Comparison of ENCODE assay signal across 19 mouse cellular contexts in genomic region chr4:47179535-47179934, GRCm38 (mm10). TPM values are rescaled to one million over a fixed set of nuclear protein-coding genes. Genes with fewer than 3 reads are reported as not detected.
"Had no signal": no experiment of that assay in that cellular context is flagged by ENCODE, and none has a peak within 500 bp of the region (broad histone marks: within the 10 kb centered on the region; RNA-seq: fewer than 3 reads in every experiment).

No protein-coding gene starts in this region.

- H3K9ac ChIP-seq: lung, embryonic 14.5 days; midbrain, embryonic 13.5 days; midbrain, embryonic 15.5 days; neural tube, embryonic 13.5 days; neural tube, embryonic 15.5 days had no signal

- H3K4me2 ChIP-seq: lung, embryonic 14.5 days; midbrain, embryonic 13.5 days; midbrain, embryonic 15.5 days; neural tube, embryonic 13.5 days; neural tube, embryonic 15.5 days had no signal

- H3K27ac ChIP-seq: midbrain, embryonic 13.5 days; midbrain, embryonic 15.5 days; neural tube, embryonic 13.5 days; neural tube, embryonic 15.5 days had no signal

- H3K27me3 ChIP-seq: midbrain, embryonic 13.5 days; midbrain, embryonic 15.5 days; neural tube, embryonic 13.5 days; neural tube, embryonic 15.5 days had no signal

- H3K4me3 ChIP-seq: midbrain, embryonic 10.5 days; midbrain, embryonic 13.5 days; midbrain, embryonic 15.5 days; myocyte; neural tube, embryonic 13.5 days; neural tube, embryonic 15.5 days had no signal

- H3K36me3 ChIP-seq: midbrain, embryonic 10.5 days; midbrain, embryonic 13.5 days; midbrain, embryonic 15.5 days; neural tube, embryonic 13.5 days; neural tube, embryonic 15.5 days had no signal

- H3K9me3 ChIP-seq: midbrain, embryonic 10.5 days; midbrain, embryonic 13.5 days; midbrain, embryonic 15.5 days; neural tube, embryonic 13.5 days; neural tube, embryonic 15.5 days had no signal

- DNase-seq: lung, adult 18-20 months; lung, embryonic 14.5 days; lung, postnatal 10 days; lung, postnatal 4 days; retina, postnatal 1 day; right cerebral cortex, adult 18-20 months; right cerebral cortex, postnatal 25 days; right cerebral cortex, postnatal 4 days; spleen, adult 18-20 months; thymus, adult 18-20 months; thymus, postnatal 14 days; thymus, postnatal 36 days had no signal

- ATAC-seq: midbrain, embryonic 13.5 days; midbrain, embryonic 15.5 days had no signal

- H3K4me1 ChIP-seq: midbrain, embryonic 15.5 days had no signal

RNA-seq across cellular contexts. Expression of gene Col15a1, which starts 28.4 kb away (rescaled TPM):
- total RNA-seq: megakaryocyte-erythroid progenitor cell, adult 5-6 weeks had no signal
